Mouse (Mus musculus): ENCODE results near the gene Baz2b. TPM values are rescaled to one million over a fixed set of nuclear protein-coding genes. Genes with fewer than 3 reads are reported as not detected.

Gene Baz2b
- total RNA-seq (2023) = 100 to 1,000 TPM; 180 to 204 TPM

GRCm38 (mm10) chr2:60209703-60210651, at the start of gene Baz2b, which contains the start of gene March7:
Gene Baz2b, minus strand, starts transcription at chr2:60209839.
Gene March7, plus strand, starts transcription at chr2:60209887.

GRCm38 (mm10) chr2:59881831-59882741, 327.6 kb downstream of the Baz2b start, which contains the start of gene Wdsub1:
Gene Wdsub1, minus strand, starts transcription at chr2:59882591.

Other genes starting within 250 kb of the Baz2b start
- 100 to 1,000 TPM; 110 to 130 TPM for gene March7, start within 50 bp of the Baz2b start, total RNA-seq (2023)
- 10 to 100 TPM; 18.0 to 25.4 TPM for gene Cd302, start 74.6 kb upstream of the Baz2b start, total RNA-seq (2023)
- gene Ly75, start 173.5 kb upstream of the Baz2b start, total RNA-seq (2023) = 10 to 100 TPM; 38.1 to 50.2 TPM

Measured in neutrophil, adult 59 days (primary cell).